In genomic region chr2:126768194-126768593, GRCm38 (mm10) we compare ENCODE assay signal across 16 mouse cellular contexts. TPM values are rescaled to one million over a fixed set of nuclear protein-coding genes. Genes with fewer than 3 reads are reported as not detected.
DNase-seq lines count a peak whose midpoint lies in the region; ATAC-seq and TF ChIP-seq lines count a peak whose summit lies in the region.
"Had no signal": no experiment of that assay in that cellular context is flagged by ENCODE, and none has a peak within 500 bp of the region (broad histone marks: within the 10 kb centered on the region; RNA-seq: fewer than 3 reads in every experiment).

No protein-coding gene starts in this region.

- H3K4me2 ChIP-seq in forebrain, postnatal 0 days (ENCODE audit: low read depth): no peak overlapping the region
- H3K4me2 ChIP-seq in forebrain, embryonic 12.5 days: no peak overlapping the region
- no peak overlapping the region for H3K4me2 ChIP-seq in hindbrain, embryonic 13.5 days
- H3K4me2 ChIP-seq: forebrain, embryonic 15.5 days; liver, embryonic 15.5 days; midbrain, embryonic 12.5 days had no signal

- no peak for DNase-seq in forebrain, postnatal 0 days
- no peak for DNase-seq in layer of hippocampus, adult 2 months (ENCODE audit: low spot score in 2 of 2)
- no peak for DNase-seq in layer of hippocampus, postnatal 36 days
- DNase-seq in 3T3-L1 (ENCODE audit: low read depth, low spot score): peak; percentile 37
- no peak for DNase-seq in Patski (ENCODE audit: low read depth, low spot score)
- no peak for DNase-seq in adrenal gland, postnatal 14 days
- DNase-seq: right cerebral cortex, postnatal 14 days had no signal

- H3K27ac ChIP-seq in forebrain, postnatal 0 days (ENCODE audit: low read depth, low read length): no peak overlapping the region
- H3K27ac ChIP-seq in forebrain, embryonic 12.5 days: no peak overlapping the region
- H3K27ac ChIP-seq in layer of hippocampus, adult 2 months: no peak overlapping the region
- H3K27ac ChIP-seq in hindbrain, embryonic 13.5 days: no peak overlapping the region
- H3K27ac ChIP-seq: forebrain, embryonic 15.5 days; liver, embryonic 15.5 days; macrophage; midbrain, embryonic 12.5 days had no signal

- no peak for ATAC-seq in forebrain, postnatal 0 days
- ATAC-seq in forebrain, embryonic 12.5 days (ENCODE audit: low FRiP score): no peak
- ATAC-seq in Patski: no peak
- no peak for ATAC-seq in hindbrain, embryonic 13.5 days (ENCODE audit: low FRiP score)
- ATAC-seq: forebrain, embryonic 15.5 days; hindbrain, embryonic 16.5 days had no signal

- in situ Hi-C loops in Patski (cut with MboI; ENCODE audit: low pct_unique_long_range_greater_than_20kb): no loop called here

- H3K9ac ChIP-seq in forebrain, postnatal 0 days: no peak overlapping the region
- no peak overlapping the region for H3K9ac ChIP-seq in forebrain, embryonic 12.5 days
- H3K9ac ChIP-seq in hindbrain, embryonic 13.5 days: no peak overlapping the region
- H3K9ac ChIP-seq: forebrain, embryonic 15.5 days; liver, embryonic 15.5 days; midbrain, embryonic 12.5 days had no signal

- 0 out of 2 replicates have a peak, but pooled peaks cover 3% of the 10 kb centered on the region for H3K36me3 ChIP-seq in forebrain, postnatal 0 days (ENCODE audit: insufficient read depth)
- H3K36me3 ChIP-seq in forebrain, embryonic 12.5 days (replicated peaks): 0 out of 2 replicates have a peak, but pooled peaks cover 9% of the 10 kb centered on the region
- peaks cover 9% of the 10 kb centered on the region; the same call in 1 of the 2 replicates for H3K36me3 ChIP-seq in hindbrain, embryonic 13.5 days
- H3K36me3 ChIP-seq: forebrain, embryonic 15.5 days; liver, embryonic 15.5 days; midbrain, embryonic 12.5 days had no signal

- H3K4me1 ChIP-seq in forebrain, postnatal 0 days (ENCODE audit: insufficient read depth): no peaks in the 10 kb centered on the region
- H3K4me1 ChIP-seq in forebrain, embryonic 12.5 days: 0 out of 2 replicates have a peak, but pooled peaks cover 5% of the 10 kb centered on the region
- H3K4me1 ChIP-seq in hindbrain, embryonic 13.5 days (replicated peaks): peaks cover 11% of the 10 kb centered on the region
- H3K4me1 ChIP-seq: liver, embryonic 15.5 days had no signal

- no peaks in the 10 kb centered on the region for H3K27me3 ChIP-seq in forebrain, postnatal 0 days (ENCODE audit: insufficient read depth, low read length)
- no peaks in the 10 kb centered on the region for H3K27me3 ChIP-seq in forebrain, embryonic 12.5 days
- H3K27me3 ChIP-seq in Patski: no peaks in the 10 kb centered on the region
- H3K27me3 ChIP-seq in hindbrain, embryonic 13.5 days: no peaks in the 10 kb centered on the region
- H3K27me3 ChIP-seq: forebrain, embryonic 15.5 days; liver, embryonic 15.5 days; midbrain, embryonic 12.5 days had no signal

- TF ChIP-seq CTCF in forebrain, postnatal 0 days (IDR thresholded peaks at IDR 0.05; ENCODE audit: low read depth): peak; percentile 20; the same call in 1 of the 2 replicates
- peak; percentile 50 for TF ChIP-seq CTCF in layer of hippocampus, adult 2 months (conservative IDR thresholded peaks at IDR 0.05)
- peak; percentile 33 for TF ChIP-seq CTCF in Patski (IDR thresholded peaks at IDR 0.05)

- H3K9me3 ChIP-seq in forebrain, postnatal 0 days (ENCODE audit: low read length): no peaks in the 10 kb centered on the region
- no peaks in the 10 kb centered on the region for H3K9me3 ChIP-seq in forebrain, embryonic 12.5 days
- no peaks in the 10 kb centered on the region for H3K9me3 ChIP-seq in hindbrain, embryonic 13.5 days
- H3K9me3 ChIP-seq: forebrain, embryonic 15.5 days; liver, embryonic 15.5 days; midbrain, embryonic 12.5 days had no signal

- 74% methylated on average over 4 of the region's 4 CpGs for WGBS in forebrain, postnatal 0 days
- 75% methylated on average over 4 of the region's 4 CpGs for WGBS in forebrain, embryonic 12.5 days
- WGBS in hindbrain, embryonic 13.5 days: 78% methylated on average over 4 of the region's 4 CpGs

- CTCF ChIA-PET in Patski (lab: Charles Lee): interaction anchor here (2.5 kb wide), 1 partner anchor 13 kb away, joined by 12 read pairs; no protein-coding TSS in a partner anchor

- H3K4me3 ChIP-seq in forebrain, postnatal 0 days (ENCODE audit: low read depth, low read length): no peak overlapping the region
- no peak overlapping the region for H3K4me3 ChIP-seq in forebrain, embryonic 12.5 days (replicated peaks)
- H3K4me3 ChIP-seq in layer of hippocampus, adult 2 months: no peak overlapping the region
- no peak overlapping the region for H3K4me3 ChIP-seq in hindbrain, embryonic 13.5 days
- H3K4me3 ChIP-seq: forebrain, embryonic 15.5 days; liver, embryonic 15.5 days; midbrain, embryonic 12.5 days had no signal

- POLR2A ChIA-PET in Patski (lab: Charles Lee): no interaction called here

RNA-seq across cellular contexts. Expression of gene Usp50, which starts 15.1 kb away (rescaled TPM):
- 0.14 and 0.31 TPM in 2 replicates for total RNA-seq in forebrain, postnatal 0 days (2014; rRNA removed)
- 1.3 and 2.1 TPM in 2 replicates for polyA plus RNA-seq in forebrain, postnatal 0 days (2015; fragmentation: Nextera tagmentation; extraction: Ambion mirVana)
- 3.2 and 3.6 TPM in 2 replicates for polyA plus RNA-seq in forebrain, embryonic 12.5 days (2016; fragmentation: Nextera tagmentation; extraction: Ambion mirVana)
- 1 to 10 TPM; 3.0 to 3.3 TPM for total RNA-seq in layer of hippocampus, adult 2 months (2021)
- 1 to 10 TPM; 2.9 to 3.2 TPM for total RNA-seq in layer of hippocampus, postnatal 36 days (2021)
- 0.30 TPM for polyA plus RNA-seq in Patski (2021)
- total RNA-seq in adrenal gland, postnatal 14 days (2021): not detected in 2 replicates
- 2.9 and 3.4 TPM in 2 replicates for polyA plus RNA-seq in hindbrain, embryonic 13.5 days (2015; fragmentation: Nextera tagmentation; extraction: Ambion mirVana)
- total RNA-seq: adrenal gland, postnatal 4 days; gastrocnemius, adult 8-10 months had no signal
- polyA plus RNA-seq: macrophage had no signal
